Mouse (Mus musculus) bone marrow, adult 2 months (tissue): ENCODE results near the gene 3110018I06Rik. TPM values are rescaled to one million over a fixed set of nuclear protein-coding genes. Genes with fewer than 3 reads are reported as not detected.

ENCODE experiments used
- H3K27ac ChIP-seq: fragments of 200-500 bp; 2 replicates; pipeline ENCODE4 v1.5.1; 2012; ENCODE audit warnings: low read depth, mild to moderate bottlenecking, control low read depth, inconsistent platforms, low read length; ENCODE audit not compliant: control insufficient read depth, poor library complexity, insufficient read depth
- H3K4me1 ChIP-seq: fragments of 200-500 bp; 2 replicates; pipeline ENCODE4 v1.6.1; 2011; ENCODE audit warnings: low read length; ENCODE audit not compliant: control insufficient read depth, insufficient read depth
- H3K4me3 ChIP-seq: fragments of 200-500 bp; replicated peaks from 2 replicates; pipeline ENCODE3; 2011; ENCODE audit warnings: mild to moderate bottlenecking, low read depth, low read length, control low read depth; ENCODE audit not compliant: control insufficient read depth
- CTCF ChIP-seq: fragments of 200-500 bp; IDR thresholded peaks from 2 replicates; pipeline ENCODE4 v1.5.1; 2011; ENCODE audit warnings: low read length, control low read depth; ENCODE audit not compliant: control insufficient read depth, insufficient read depth
- POLR2A ChIP-seq: fragments of 200-500 bp; IDR thresholded peaks from 2 replicates; pipeline ENCODE4 v1.6.1; 2011; ENCODE audit warnings: low read depth, mild to moderate bottlenecking, control low read depth, low read length, borderline replicate concordance; ENCODE audit not compliant: control insufficient read depth
- WGBS: fragments of 180-500 bp; shearing (Covaris S2); methylation state at CpG from one replicate; pipeline ENCODE4 v1.1.7; 2018; 5-methylcytosine and 5-hydroxymethylcytosine counted together
- polyA plus RNA-seq: library from polyadenylated mRNA; stranded (reverse); fragments of >200 nt; gene quantifications from 2 replicates; pipeline ENCODE4 v1.2.4, GENCODE M21; 2011; ENCODE audit warnings: low replicate concordance; ENCODE audit not compliant: missing spikeins, insufficient read depth, insufficient read length

The 3110018I06Rik gene
- polyA plus RNA-seq, 1 experiment = not detected

GRCm38 (mm10) chr12:107509661-107510237 is 21.3 kb downstream of the 3110018I06Rik start:
- WGBS = 66% methylated on average over 9 of the region's 9 CpGs
- Histone ChIP-seq H3K4me1 (no peaks in the 10 kb centered on the region; the same call in 1 of the 2 replicates), H3K4me3 (no peak overlapping the region), H3K27ac (no peak overlapping the region)
- TF ChIP-seq CTCF (no peak), POLR2A (no peak)

- TF ChIP-seq POLR2A (no peak), CTCF (no peak)
- WGBS = 88% methylated on average over 11 of the region's 11 CpGs
- H3K27ac ChIP-seq = no peak overlapping the region
- no peaks in the 10 kb centered on the region; the same call in 1 of the 2 replicates for H3K4me1 ChIP-seq
- H3K4me3 ChIP-seq = no peak overlapping the region
Observed at GRCm38 (mm10) chr12:107511112-107511511, 22.7 kb downstream of the 3110018I06Rik start.

- no peak for TF ChIP-seq CTCF
- TF ChIP-seq POLR2A = no peak
- Histone ChIP-seq H3K4me3 (no peak overlapping the region), H3K27ac (no peak overlapping the region), H3K4me1 (no peaks in the 10 kb centered on the region; the same call in 1 of the 2 replicates)
- 62% methylated on average over 11 of the region's 11 CpGs for WGBS
Observed at GRCm38 (mm10) chr12:107516265-107517217, 28.1 kb downstream of the 3110018I06Rik start.

GRCm38 (mm10) chr12:107520941-107521340 is 32.5 kb downstream of the 3110018I06Rik start:
- no peak overlapping the region for H3K27ac ChIP-seq
- no peak overlapping the region for H3K4me3 ChIP-seq
- H3K4me1 ChIP-seq = no peaks in the 10 kb centered on the region
- TF ChIP-seq POLR2A (no peak), CTCF (no peak)
- 84% methylated on average over 3 of the region's 3 CpGs for WGBS

- H3K27ac ChIP-seq = no peak overlapping the region
- H3K4me3 ChIP-seq = no peak overlapping the region
- no peaks in the 10 kb centered on the region for H3K4me1 ChIP-seq
- 56% methylated on average over 1 of the region's 1 CpGs for WGBS
- no peak for TF ChIP-seq POLR2A
- no peak for TF ChIP-seq CTCF
Observed at GRCm38 (mm10) chr12:107528346-107528880, 40.0 kb downstream of the 3110018I06Rik start.

- H3K4me1 ChIP-seq = no peaks in the 10 kb centered on the region
- TF ChIP-seq CTCF (no peak), POLR2A (no peak)
- no peak overlapping the region for H3K27ac ChIP-seq
- WGBS = 86% methylated on average over 7 of the region's 7 CpGs
- H3K4me3 ChIP-seq = no peak overlapping the region
Observed at GRCm38 (mm10) chr12:107532871-107533270, 44.4 kb downstream of the 3110018I06Rik start.
